Mouse (Mus musculus): ENCODE measurements around the gene Muc5b.

Muc5b gene

GRCm38 (mm10) chr7:141902791-141903190, 63.9 kb downstream of the Muc5b start:
- ATAC-seq (ENCODE audit: low TSS enrichment), result peak; percentile 62

- ATAC-seq (ENCODE audit: low TSS enrichment), result no peak
These were observed 69.7 kb downstream of the Muc5b start for GRCm38 (mm10) chr7:141908591-141908990.

DNA sequence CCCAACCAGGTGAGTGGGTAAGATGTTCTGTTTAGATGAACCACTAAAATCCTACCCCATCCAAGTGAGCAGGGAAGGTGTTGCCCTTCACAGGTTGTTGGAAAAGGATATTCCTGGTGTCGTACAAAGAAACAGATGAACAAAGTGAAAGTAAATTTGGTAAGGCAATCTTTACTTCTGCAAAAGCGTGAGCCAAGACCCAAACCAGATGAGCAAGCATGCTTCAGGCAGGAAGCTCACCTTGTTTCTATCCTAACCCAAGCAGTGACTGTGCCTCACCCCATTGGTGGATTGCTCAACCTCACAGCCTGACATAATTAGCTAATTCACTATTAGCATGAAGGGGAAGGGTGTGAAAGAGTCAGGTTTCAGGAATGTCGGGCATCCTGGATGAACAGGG, 72.4 kb downstream of the Muc5b start:
- ATAC-seq (ENCODE audit: low TSS enrichment), result no peak

DNA sequence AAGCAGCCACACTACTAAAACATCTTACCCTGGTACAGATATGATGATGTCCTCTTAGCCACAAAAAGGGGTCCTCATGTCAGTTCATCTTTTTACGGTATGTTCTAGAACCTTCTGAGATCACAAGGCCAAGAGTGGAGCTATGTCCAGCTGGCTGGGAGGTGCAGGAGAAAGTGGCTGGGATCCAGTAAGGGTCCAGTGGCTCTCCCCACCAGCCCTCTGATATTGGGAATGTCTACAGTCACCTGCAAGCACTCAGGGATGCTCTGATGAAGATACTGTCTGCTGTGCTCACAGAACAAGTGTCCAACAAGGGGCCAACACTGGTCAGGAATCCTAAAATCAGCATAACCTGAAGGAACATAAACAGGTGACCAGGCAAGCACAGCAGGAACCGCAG, 79.5 kb downstream of the Muc5b start, which contains the start of gene Tollip:
TSS of gene Tollip (minus strand) at position 101 of the 400 bp plus-strand sequence.
- no peak for ATAC-seq (ENCODE audit: low TSS enrichment)

Measured in frontal cortex, adult (tissue).